ENCODE assay signal across 9 mouse cellular contexts in the genomic region with DNA sequence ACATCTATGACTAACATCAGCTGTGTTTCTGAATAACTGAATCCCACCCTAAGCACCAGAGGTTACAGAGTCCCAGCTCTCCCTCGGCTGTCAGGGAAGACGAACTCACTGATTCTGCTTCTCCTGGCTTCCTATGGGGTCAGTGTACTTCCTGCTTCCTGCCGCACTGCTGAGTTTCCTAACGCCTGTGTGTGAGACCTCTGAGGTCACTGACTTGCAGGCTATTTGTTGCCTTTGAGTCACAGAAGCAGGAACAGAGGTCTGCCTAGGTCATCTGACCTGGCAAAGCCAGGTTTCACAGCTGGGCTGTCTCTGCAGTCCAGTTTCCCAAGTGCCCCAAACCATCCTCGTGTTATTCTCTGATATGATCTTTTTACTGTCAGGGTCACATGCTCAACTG. TPM values are rescaled to one million over a fixed set of nuclear protein-coding genes. Genes with fewer than 3 reads are reported as not detected.
DNase-seq lines count a peak whose midpoint lies in the region; ATAC-seq and TF ChIP-seq lines count a peak whose summit lies in the region.
"Had no signal": no experiment of that assay in that cellular context is flagged by ENCODE, and none has a peak within 500 bp of the region (broad histone marks: within the 10 kb centered on the region; RNA-seq: fewer than 3 reads in every experiment).

No protein-coding gene starts in this region.

- no peak overlapping the region for H3K4me2 ChIP-seq in intestine, embryonic 16.5 days (ENCODE audit: low read depth, low read length)
- no peak overlapping the region for H3K4me2 ChIP-seq in lung, embryonic 14.5 days
- H3K4me2 ChIP-seq in forebrain, embryonic 13.5 days, result no peak overlapping the region
- H3K4me2 ChIP-seq in hindbrain, embryonic 14.5 days (replicated peaks), result no peak overlapping the region
- H3K4me2 ChIP-seq: neural tube, embryonic 13.5 days had no signal

- whole genome bisulfite sequencing in intestine, embryonic 16.5 days, result 12% methylated on average over 5 of the region's 5 CpGs
- WGBS in lung, embryonic 14.5 days, result 17% methylated on average over 5 of the region's 5 CpGs
- WGBS in forebrain, embryonic 13.5 days, result 74% methylated on average over 5 of the region's 5 CpGs
- 64% methylated on average over 5 of the region's 5 CpGs for WGBS in hindbrain, embryonic 14.5 days

- H3K27me3 ChIP-seq in intestine, embryonic 16.5 days (replicated peaks; ENCODE audit: control insufficient read depth, insufficient read depth, low read length), result no peaks in the 10 kb centered on the region
- H3K27me3 ChIP-seq in lung, embryonic 14.5 days (ENCODE audit: insufficient read depth, low read length), result no peaks in the 10 kb centered on the region
- H3K27me3 ChIP-seq in forebrain, embryonic 13.5 days, result no peaks in the 10 kb centered on the region
- H3K27me3 ChIP-seq in hindbrain, embryonic 14.5 days (ENCODE audit: control insufficient read depth, insufficient read depth, low read length), result no peaks in the 10 kb centered on the region
- H3K27me3 ChIP-seq: neural tube, embryonic 13.5 days had no signal

- ATAC-seq in intestine, embryonic 16.5 days, result peak; percentile 48
- peak; percentile 38; the same call in 1 of the 2 replicates for ATAC-seq in lung, embryonic 14.5 days (ENCODE audit: insufficient read depth)
- no peak for ATAC-seq in forebrain, embryonic 13.5 days
- no peak for ATAC-seq in erythroid progenitor cell, adult 5-6 weeks (replicated peaks; ENCODE audit: low FRiP score, poor library complexity, severe bottlenecking)
- no peak for ATAC-seq in hindbrain, embryonic 14.5 days (ENCODE audit: low FRiP score)

- peak overlapping the region; percentile 11; the same call in 1 of the 2 replicates for H3K9ac ChIP-seq in intestine, embryonic 16.5 days (ENCODE audit: low read depth, low read length)
- no peak overlapping the region for H3K9ac ChIP-seq in lung, embryonic 14.5 days
- no peak overlapping the region for H3K9ac ChIP-seq in forebrain, embryonic 13.5 days
- H3K9ac ChIP-seq in hindbrain, embryonic 14.5 days, result no peak overlapping the region
- H3K9ac ChIP-seq: neural tube, embryonic 13.5 days had no signal

- no peak overlapping the region for H3K4me3 ChIP-seq in intestine, embryonic 16.5 days (ENCODE audit: low read length)
- H3K4me3 ChIP-seq in lung, embryonic 14.5 days (ENCODE audit: low read depth, low read length), result no peak overlapping the region
- H3K4me3 ChIP-seq in forebrain, embryonic 13.5 days, result no peak overlapping the region
- H3K4me3 ChIP-seq in hindbrain, embryonic 14.5 days (replicated peaks; ENCODE audit: low read length), result no peak overlapping the region
- H3K4me3 ChIP-seq: neural tube, embryonic 13.5 days had no signal

- no peak for TF ChIP-seq CTCF in lung, embryonic 14.5 days (IDR thresholded peaks at IDR 0.05; ENCODE audit: low read depth)

- H3K27ac ChIP-seq in intestine, embryonic 16.5 days (ENCODE audit: low read length), result peak overlapping the region; percentile 43
- H3K27ac ChIP-seq in lung, embryonic 14.5 days (ENCODE audit: low read depth), result peak overlapping the region; percentile 46; the same call in 1 of the 2 replicates
- H3K27ac ChIP-seq in forebrain, embryonic 13.5 days, result no peak overlapping the region
- no peak overlapping the region for H3K27ac ChIP-seq in hindbrain, embryonic 14.5 days

- peak; percentile 52 for DNase-seq in layer of hippocampus, adult 9-11 months
- no peak for DNase-seq in layer of hippocampus, adult 8-10 months (ENCODE audit: low spot score in 2 of 2)
- peak; percentile 58 for DNase-seq in lung, embryonic 14.5 days
- no peak for DNase-seq in cerebellum, adult 9-11 months
- DNase-seq in hindbrain, embryonic 14.5 days (ENCODE audit: low spot score), result no peak

- H3K36me3 ChIP-seq in intestine, embryonic 16.5 days (ENCODE audit: control insufficient read depth, insufficient read depth, low read length), result no peaks in the 10 kb centered on the region
- H3K36me3 ChIP-seq in lung, embryonic 14.5 days (ENCODE audit: insufficient read depth), result no peaks in the 10 kb centered on the region
- H3K36me3 ChIP-seq in forebrain, embryonic 13.5 days (ENCODE audit: poor library complexity, severe bottlenecking), result no peaks in the 10 kb centered on the region
- no peaks in the 10 kb centered on the region for H3K36me3 ChIP-seq in hindbrain, embryonic 14.5 days (replicated peaks; ENCODE audit: control insufficient read depth, insufficient read depth)
- H3K36me3 ChIP-seq: neural tube, embryonic 13.5 days had no signal

- peaks cover 48% of the 10 kb centered on the region for H3K4me1 ChIP-seq in intestine, embryonic 16.5 days (ENCODE audit: control insufficient read depth, insufficient read depth, low read length)
- H3K4me1 ChIP-seq in lung, embryonic 14.5 days (ENCODE audit: insufficient read depth), result peaks cover 5% of the 10 kb centered on the region; the same call in 1 of the 2 replicates
- peaks cover 39% of the 10 kb centered on the region for H3K4me1 ChIP-seq in forebrain, embryonic 13.5 days
- peaks cover 31% of the 10 kb centered on the region for H3K4me1 ChIP-seq in hindbrain, embryonic 14.5 days (replicated peaks; ENCODE audit: control insufficient read depth, insufficient read depth, low read length)

- H3K9me3 ChIP-seq in intestine, embryonic 16.5 days (ENCODE audit: control insufficient read depth, low read length), result no peaks in the 10 kb centered on the region
- no peaks in the 10 kb centered on the region for H3K9me3 ChIP-seq in lung, embryonic 14.5 days (ENCODE audit: low read depth, low read length)
- H3K9me3 ChIP-seq in forebrain, embryonic 13.5 days (replicated peaks), result no peaks in the 10 kb centered on the region
- H3K9me3 ChIP-seq in hindbrain, embryonic 14.5 days (ENCODE audit: control insufficient read depth, low read length), result no peaks in the 10 kb centered on the region
- H3K9me3 ChIP-seq: neural tube, embryonic 13.5 days had no signal

RNA-seq across cellular contexts. Expression of a gene that starts 30.0 kb away (rescaled TPM):
- 10 to 100 TPM; 34.6 to 43.0 (median 39.7) TPM for total RNA-seq in layer of hippocampus, adult 8-10 months (2022)
- 7.2 and 8.1 TPM in 2 replicates for polyA plus RNA-seq in intestine, embryonic 16.5 days (2015; fragmentation: Nextera tagmentation; extraction: Ambion mirVana)
- 20.5 and 24.1 TPM in 2 replicates for polyA plus RNA-seq in lung, embryonic 14.5 days (2014; fragmentation: Nextera tagmentation; extraction: Ambion mirVana)
- 9.1 and 9.2 TPM in 2 replicates for polyA plus RNA-seq in forebrain, embryonic 13.5 days (2015; fragmentation: Nextera tagmentation; extraction: Ambion mirVana)
- total RNA-seq in erythroid progenitor cell, adult 5-6 weeks (2015; ENCODE audit: low replicate concordance), result 4.7 and 7.5 TPM in 2 replicates
- total RNA-seq in erythroid progenitor cell, adult 5-6 weeks (2017; ENCODE audit: low replicate concordance), result 13.3 and 29.0 TPM in 2 replicates
- polyA plus RNA-seq in hindbrain, embryonic 14.5 days (2014; fragmentation: Nextera tagmentation; extraction: Ambion mirVana), result 24.7 and 33.3 TPM in 2 replicates

Comparison
In these comparisons a context has a peak if more than half of its experiments do, and no peak if none do; other contexts are left out.
1. DNase-seq: peak in layer of hippocampus, adult 9-11 months (single experiment) and lung, embryonic 14.5 days (single experiment); none in layer of hippocampus, adult 8-10 months (0 of 2), cerebellum, adult 9-11 months (single experiment) and hindbrain, embryonic 14.5 days (single experiment).
2. ATAC-seq: peak in intestine, embryonic 16.5 days (single experiment) and lung, embryonic 14.5 days (single experiment); none in forebrain, embryonic 13.5 days (single experiment), erythroid progenitor cell, adult 5-6 weeks (single experiment) and hindbrain, embryonic 14.5 days (single experiment).
3. H3K27ac ChIP-seq: peak in intestine, embryonic 16.5 days (single experiment) and lung, embryonic 14.5 days (single experiment); none in forebrain, embryonic 13.5 days (single experiment) and hindbrain, embryonic 14.5 days (single experiment).